Mouse (Mus musculus) midbrain, embryonic 12.5 days (tissue): ENCODE data around the gene Hsd17b7. TPM values are rescaled to one million over a fixed set of nuclear protein-coding genes. Genes with fewer than 3 reads are reported as not detected.
A peak's percentile ranks its signal among the peaks of the same experiment; 100 is the strongest.
"Not testable (repeated sequence)": the region's sequence is repeated elsewhere in the genome, so short reads cannot be mapped to it uniquely, and the experiment has no call there.

ENCODE experiments used
- ATAC-seq: fragments of 200-750 bp; cut with Nextera tagmentation; 2 replicates; pipeline ENCODE4 v1.8.0; 2017; ENCODE audit warnings: low read depth, moderate TSS enrichment, moderate library complexity; ENCODE audit not compliant: low FRiP score
- H3K27ac ChIP-seq: fragments of 300-500 bp; sonication (generic); replicated peaks from 2 replicates; pipeline ENCODE4 v1.5.1; 2016; ENCODE audit warnings: mild to moderate bottlenecking
- H3K27me3 ChIP-seq: fragments of 300-500 bp; sonication (generic); 2 replicates; pipeline ENCODE4 v1.6.1; 2016; ENCODE audit warnings: mild to moderate bottlenecking
- H3K36me3 ChIP-seq: fragments of 300-500 bp; sonication (generic); 2 replicates; pipeline ENCODE4 v1.6.1; 2016
- H3K4me1 ChIP-seq: fragments of 300-500 bp; sonication (generic); 2 replicates; pipeline ENCODE4 v1.6.1; 2016
- H3K4me2 ChIP-seq: fragments of 300-500 bp; sonication (generic); replicated peaks from 2 replicates; pipeline ENCODE4 v1.6.1; 2016; ENCODE audit warnings: mild to moderate bottlenecking, moderate library complexity
- H3K4me3 ChIP-seq: fragments of 300-500 bp; sonication (generic); 2 replicates; pipeline ENCODE4 v1.5.1; 2016; ENCODE audit warnings: mild to moderate bottlenecking
- H3K9ac ChIP-seq: fragments of 300-500 bp; sonication (generic); replicated peaks from 2 replicates; pipeline ENCODE4 v1.6.1; 2016; ENCODE audit warnings: mild to moderate bottlenecking, moderate library complexity
- H3K9me3 ChIP-seq: fragments of 300-500 bp; sonication (generic); 2 replicates; pipeline ENCODE4 v1.6.1; 2016; ENCODE audit warnings: mild to moderate bottlenecking
- WGBS: fragments of 180-500 bp; shearing (Covaris S2); methylation state at CpG from one replicate; pipeline ENCODE4 v1.1.7; 2016; 5-methylcytosine and 5-hydroxymethylcytosine counted together
- polyA plus RNA-seq: library from polyadenylated mRNA; unstranded; fragments of >200 nt; fragmentation: Nextera tagmentation; extraction: Ambion mirVana; gene quantifications from 2 replicates; pipeline ENCODE4 v1.2.1, GENCODE M21; 2016

Gene Hsd17b7
- 26.9 and 27.3 TPM in 2 replicates for polyA plus RNA-seq

- peaks cover 19% of the 10 kb centered on the region for H3K4me1 ChIP-seq
- H3K9ac ChIP-seq = peak within 1 kb of the TSS; percentile 56
- peak within 1 kb of the TSS; percentile 81 for H3K27ac ChIP-seq
- H3K36me3 ChIP-seq = peaks cover 28% of the 10 kb centered on the region
- peak; percentile 100 for ATAC-seq
- under 1% methylated on average over 48 of the region's 48 CpGs for WGBS
- H3K27me3 ChIP-seq = no peaks in the 10 kb centered on the region
- H3K4me2 ChIP-seq = peak within 1 kb of the TSS; percentile 78
- peak within 1 kb of the TSS; percentile 62 for H3K4me3 ChIP-seq
- H3K9me3 ChIP-seq = no peaks in the 10 kb centered on the region
Observed at GRCm38 (mm10) chr1:169968792-169969515, at the start of gene Hsd17b7. Gene Hsd17b7, minus strand, starts transcription at chr1:169969241.

GRCm38 (mm10) chr1:170014784-170015183 is 45.7 kb upstream of the Hsd17b7 start:
- H3K4me2 ChIP-seq = no peak overlapping the region
- peaks cover 30% of the 10 kb centered on the region for H3K9me3 ChIP-seq
- H3K9ac ChIP-seq = no peak overlapping the region
- H3K36me3 ChIP-seq = no peaks in the 10 kb centered on the region
- no peak overlapping the region for H3K4me3 ChIP-seq
- no peaks in the 10 kb centered on the region for H3K4me1 ChIP-seq
- WGBS = 89% methylated on average over 3 of the region's 3 CpGs
- no peak for ATAC-seq
- H3K27me3 ChIP-seq = no peaks in the 10 kb centered on the region
- H3K27ac ChIP-seq = no peak overlapping the region

- Histone ChIP-seq H3K4me1 (no peaks in the 10 kb centered on the region), H3K36me3 (no peaks in the 10 kb centered on the region), H3K27ac (no peak overlapping the region), H3K4me3 (no peak overlapping the region), H3K4me2 (no peak overlapping the region), H3K9ac (no peak overlapping the region), H3K27me3 (no peaks in the 10 kb centered on the region), H3K9me3 (peaks cover 5% of the 10 kb centered on the region; the same call in 1 of the 2 replicates)
- WGBS = 94% methylated on average over 15 of the region's 15 CpGs
- no peak for ATAC-seq
Observed at GRCm38 (mm10) chr1:170010716-170011505, 41.9 kb upstream of the Hsd17b7 start.

- H3K4me3 ChIP-seq = no peak overlapping the region
- ATAC-seq = no peak
- H3K9me3 ChIP-seq = no peaks in the 10 kb centered on the region
- no peaks in the 10 kb centered on the region for H3K27me3 ChIP-seq
- no peaks in the 10 kb centered on the region for H3K4me1 ChIP-seq
- WGBS = 97% methylated on average over 1 of the region's 1 CpGs
- no peaks in the 10 kb centered on the region for H3K36me3 ChIP-seq
- H3K4me2 ChIP-seq = no peak overlapping the region
- H3K27ac ChIP-seq = no peak overlapping the region
- H3K9ac ChIP-seq = no peak overlapping the region
Observed at GRCm38 (mm10) chr1:170009296-170009695, 40.3 kb upstream of the Hsd17b7 start.

- WGBS = 93% methylated on average over 13 of the region's 13 CpGs
Observed at GRCm38 (mm10) chr1:170008432-170009220, 39.6 kb upstream of the Hsd17b7 start.

GRCm38 (mm10) chr1:170006516-170006915 is 37.5 kb upstream of the Hsd17b7 start:
- Histone ChIP-seq H3K4me1 (no peaks in the 10 kb centered on the region), H3K9me3 (no peaks in the 10 kb centered on the region), H3K4me2 (no peak overlapping the region), H3K27ac (no peak overlapping the region), H3K36me3 (no peaks in the 10 kb centered on the region), H3K4me3 (no peak overlapping the region), H3K27me3 (no peaks in the 10 kb centered on the region), H3K9ac (no peak overlapping the region)
- ATAC-seq = no peak
- 70% methylated on average over 5 of the region's 5 CpGs for WGBS

More at GRCm38 (mm10) chr1:170008432-170009220, 39.6 kb upstream of the Hsd17b7 start:
- Histone ChIP-seq H3K4me1 (no peaks in the 10 kb centered on the region), H3K27me3 (no peaks in the 10 kb centered on the region), H3K9ac (no peak overlapping the region), H3K9me3 (no peaks in the 10 kb centered on the region), H3K4me2 (no peak overlapping the region), H3K27ac (no peak overlapping the region), H3K4me3 (no peak overlapping the region), H3K36me3 (no peaks in the 10 kb centered on the region)
- no peak for ATAC-seq

- Histone ChIP-seq H3K9ac (no peak overlapping the region), H3K4me1 (no peaks in the 10 kb centered on the region), H3K27me3 (no peaks in the 10 kb centered on the region), H3K36me3 (no peaks in the 10 kb centered on the region), H3K9me3 (no peaks in the 10 kb centered on the region), H3K27ac (no peak overlapping the region), H3K4me3 (no peak overlapping the region), H3K4me2 (no peak overlapping the region)
- ATAC-seq = no peak
- WGBS = 78% methylated on average over 3 of the region's 3 CpGs
Observed at GRCm38 (mm10) chr1:170005297-170005696, 36.3 kb upstream of the Hsd17b7 start.

- H3K9me3 ChIP-seq, H3K4me2 ChIP-seq, H3K4me1 ChIP-seq, H3K4me3 ChIP-seq, H3K36me3 ChIP-seq, H3K9ac ChIP-seq, H3K27ac ChIP-seq, H3K27me3 ChIP-seq, ATAC-seq: not testable (repeated sequence)
- 89% methylated on average over 6 of the region's 6 CpGs for WGBS
Observed at GRCm38 (mm10) chr1:169993901-169994300, 24.9 kb upstream of the Hsd17b7 start.

- WGBS = 69% methylated on average over 1 of the region's 1 CpGs
- Histone ChIP-seq H3K9ac (no peak overlapping the region), H3K4me1 (no peaks in the 10 kb centered on the region), H3K36me3 (no peaks in the 10 kb centered on the region), H3K9me3 (no peaks in the 10 kb centered on the region), H3K4me2 (no peak overlapping the region), H3K27me3 (no peaks in the 10 kb centered on the region), H3K27ac (no peak overlapping the region), H3K4me3 (no peak overlapping the region)
- ATAC-seq = no peak
Observed at GRCm38 (mm10) chr1:169986166-169986565, 17.1 kb upstream of the Hsd17b7 start.

GRCm38 (mm10) chr1:169977621-169978020 is 8.6 kb upstream of the Hsd17b7 start:
- Histone ChIP-seq H3K27ac (no peak overlapping the region), H3K9ac (no peak overlapping the region), H3K9me3 (no peaks in the 10 kb centered on the region), H3K27me3 (no peaks in the 10 kb centered on the region), H3K4me3 (no peak overlapping the region), H3K36me3 (no peaks in the 10 kb centered on the region), H3K4me1 (no peaks in the 10 kb centered on the region), H3K4me2 (no peak overlapping the region)
- no peak for ATAC-seq
- WGBS = 88% methylated on average over 4 of the region's 4 CpGs

- Histone ChIP-seq H3K36me3 (0 out of 2 replicates have a peak, but pooled peaks cover 1% of the 10 kb centered on the region), H3K27ac (no peak overlapping the region), H3K4me3 (no peak overlapping the region), H3K4me1 (peaks cover 19% of the 10 kb centered on the region), H3K27me3 (no peaks in the 10 kb centered on the region), H3K4me2 (no peak overlapping the region), H3K9ac (no peak overlapping the region), H3K9me3 (no peaks in the 10 kb centered on the region)
- 89% methylated on average over 2 of the region's 2 CpGs for WGBS
- no peak for ATAC-seq
Observed at GRCm38 (mm10) chr1:169971998-169972397, 3.0 kb upstream of the Hsd17b7 start.

- no peak overlapping the region for H3K4me3 ChIP-seq
- H3K4me2 ChIP-seq = no peak overlapping the region
- H3K27ac ChIP-seq = no peak overlapping the region
- H3K27me3 ChIP-seq = no peaks in the 10 kb centered on the region
- H3K36me3 ChIP-seq = peaks cover 10% of the 10 kb centered on the region
- ATAC-seq = no peak
- no peak overlapping the region for H3K9ac ChIP-seq
- peaks cover 19% of the 10 kb centered on the region for H3K4me1 ChIP-seq
- 96% methylated on average over 4 of the region's 4 CpGs for WGBS
- H3K9me3 ChIP-seq = no peaks in the 10 kb centered on the region
Observed at GRCm38 (mm10) chr1:169970936-169971335, 1.9 kb upstream of the Hsd17b7 start.
